Mouse (Mus musculus) stomach, embryonic 16.5 days (tissue): ENCODE measurements at regions not wholly inside any gene's neighbourhood (a gene's known extent, or its start where the extent isn't known, plus 50 kb on each side); places are given as distances from the start of the nearest gene placed in this dataset.

Source experiments
- ATAC-seq: fragments of 200-750 bp; cut with Nextera tagmentation; 2 replicates; pipeline ENCODE4 v1.8.0; 2017; ENCODE audit warnings: moderate number of reproducible peaks, moderate TSS enrichment; ENCODE audit not compliant: insufficient read depth, low FRiP score
- H3K27ac ChIP-seq: fragments of 300-500 bp; sonication (generic); 2 replicates; pipeline ENCODE4 v1.5.1; 2014; ENCODE audit warnings: low read length
- H3K27me3 ChIP-seq: fragments of 300-500 bp; sonication (generic); 2 replicates; pipeline ENCODE4 v1.6.1; 2014; ENCODE audit warnings: low read length, control low read depth, mixed read lengths; ENCODE audit not compliant: control insufficient read depth, insufficient read depth
- H3K36me3 ChIP-seq: fragments of 300-500 bp; sonication (generic); 2 replicates; pipeline ENCODE4 v1.6.1; 2014; ENCODE audit warnings: low read length; ENCODE audit not compliant: control insufficient read depth, insufficient read depth
- H3K4me1 ChIP-seq: fragments of 300-500 bp; sonication (generic); 2 replicates; pipeline ENCODE4 v1.6.1; 2014; ENCODE audit warnings: low read length, control low read depth, mixed read lengths; ENCODE audit not compliant: control insufficient read depth, insufficient read depth
- H3K4me2 ChIP-seq: fragments of 300-500 bp; sonication (generic); 2 replicates; pipeline ENCODE4 v1.6.1; 2014; ENCODE audit warnings: low read depth, low read length, mixed read lengths
- H3K4me3 ChIP-seq: fragments of 300-500 bp; sonication (generic); replicated peaks from 2 replicates; pipeline ENCODE4 v1.5.1; 2014; ENCODE audit warnings: mild to moderate bottlenecking, low read length
- H3K9ac ChIP-seq: fragments of 300-500 bp; sonication (generic); 2 replicates; pipeline ENCODE4 v1.6.1; 2014; ENCODE audit warnings: low read length
- H3K9me3 ChIP-seq: fragments of 300-500 bp; sonication (generic); replicated peaks from 2 replicates; pipeline ENCODE4 v1.6.1; 2016; ENCODE audit warnings: low read length, control low read depth; ENCODE audit not compliant: control insufficient read depth
- WGBS: fragments of 180-500 bp; shearing (Covaris S2); extraction: QIAGEN DNeasy Blood & Tissue Kit; methylation state at CpG from one replicate; pipeline ENCODE4 v1.1.7; 2014; 5-methylcytosine and 5-hydroxymethylcytosine counted together

DNA sequence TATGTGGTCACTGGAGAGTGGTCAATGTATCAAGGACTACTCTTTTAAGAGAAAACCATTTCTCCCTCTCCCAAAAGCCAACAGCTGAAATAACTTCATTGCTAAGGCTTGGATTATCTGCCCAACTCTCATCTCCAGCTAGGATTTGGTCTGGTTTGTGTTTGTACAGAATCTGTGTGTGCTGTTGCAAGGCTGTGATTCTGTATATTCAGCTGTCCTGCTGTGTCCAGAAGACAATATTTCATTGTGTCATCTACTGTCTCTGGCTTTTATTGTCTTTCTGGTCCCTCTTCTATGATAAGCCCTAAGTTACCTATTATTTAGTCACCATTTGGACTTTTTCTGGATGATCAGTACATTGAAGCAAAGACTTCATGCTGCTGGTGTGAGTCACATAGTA is 110.9 kb downstream of the Cenpc1 start:
- H3K9me3 ChIP-seq = no peaks in the 10 kb centered on the region
- H3K36me3 ChIP-seq = no peaks in the 10 kb centered on the region
- H3K4me1 ChIP-seq = no peaks in the 10 kb centered on the region
- H3K9ac ChIP-seq = no peak overlapping the region
- no peaks in the 10 kb centered on the region for H3K27me3 ChIP-seq
- no peak overlapping the region for H3K4me2 ChIP-seq
- no peak for ATAC-seq
- H3K4me3 ChIP-seq = no peak overlapping the region
- no peak overlapping the region for H3K27ac ChIP-seq

DNA sequence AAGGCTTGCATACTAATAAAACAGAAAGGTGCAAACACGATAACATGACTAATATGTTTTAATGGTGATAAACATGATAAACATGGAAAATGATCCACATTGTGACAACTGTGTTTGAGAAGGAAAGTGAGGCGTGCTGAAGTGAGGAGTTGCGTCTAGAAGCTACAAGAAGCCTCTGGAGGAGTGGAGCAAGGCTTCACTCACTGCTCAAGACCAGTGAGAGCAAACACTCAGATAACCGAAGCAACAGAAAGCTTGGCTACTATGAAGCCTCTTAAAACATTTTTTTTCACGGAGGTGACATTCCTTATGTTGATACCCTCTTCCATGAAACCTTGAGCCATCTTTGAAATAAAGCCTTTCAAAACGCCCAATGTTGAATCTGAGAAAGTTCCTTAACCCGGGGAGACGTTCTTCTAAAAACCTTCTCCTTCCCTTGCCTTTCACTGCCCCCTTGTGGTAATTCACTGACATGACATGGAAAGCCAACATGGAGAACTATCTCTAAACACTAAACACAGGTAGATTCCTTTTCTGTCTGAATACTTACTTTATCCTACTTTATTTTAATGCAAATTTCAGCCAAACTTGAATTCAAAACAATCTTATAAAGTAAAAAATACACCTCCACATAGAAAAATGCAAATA is 128.6 kb downstream of the Cenpc1 start:
- Histone ChIP-seq H3K9me3 (no peaks in the 10 kb centered on the region), H3K4me2 (no peak overlapping the region), H3K9ac (no peak overlapping the region), H3K4me3 (no peak overlapping the region), H3K4me1 (no peaks in the 10 kb centered on the region), H3K36me3 (no peaks in the 10 kb centered on the region), H3K27ac (no peak overlapping the region), H3K27me3 (no peaks in the 10 kb centered on the region)
- no peak for ATAC-seq
- 36% methylated on average over 8 of the region's 8 CpGs for WGBS

DNA sequence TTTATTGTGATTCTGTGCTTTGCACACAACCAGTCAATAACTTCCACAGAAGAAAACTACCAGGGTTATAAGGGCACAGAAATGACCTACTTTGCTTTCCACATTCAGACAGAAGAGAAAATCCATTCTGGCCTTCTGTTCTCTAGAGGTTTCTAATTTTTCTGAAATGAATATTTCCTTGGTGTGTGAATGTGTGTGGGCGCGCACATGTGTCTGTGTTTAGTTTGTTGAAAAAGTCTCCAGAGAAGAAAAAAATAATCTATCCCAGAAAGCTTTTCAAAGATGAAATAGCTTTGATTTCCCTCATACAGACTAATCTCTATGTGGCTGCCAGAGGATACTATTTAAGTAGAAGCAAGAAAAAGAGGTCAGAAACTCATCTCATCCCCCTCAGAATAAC is 147.1 kb downstream of the Cenpc1 start:
- Histone ChIP-seq H3K4me1 (no peaks in the 10 kb centered on the region), H3K9ac (no peak overlapping the region), H3K4me3 (no peak overlapping the region), H3K27me3 (no peaks in the 10 kb centered on the region), H3K27ac (no peak overlapping the region), H3K9me3 (no peaks in the 10 kb centered on the region), H3K36me3 (no peaks in the 10 kb centered on the region), H3K4me2 (no peak overlapping the region)
- WGBS = 87% methylated on average over 2 of the region's 2 CpGs
- no peak for ATAC-seq

DNA sequence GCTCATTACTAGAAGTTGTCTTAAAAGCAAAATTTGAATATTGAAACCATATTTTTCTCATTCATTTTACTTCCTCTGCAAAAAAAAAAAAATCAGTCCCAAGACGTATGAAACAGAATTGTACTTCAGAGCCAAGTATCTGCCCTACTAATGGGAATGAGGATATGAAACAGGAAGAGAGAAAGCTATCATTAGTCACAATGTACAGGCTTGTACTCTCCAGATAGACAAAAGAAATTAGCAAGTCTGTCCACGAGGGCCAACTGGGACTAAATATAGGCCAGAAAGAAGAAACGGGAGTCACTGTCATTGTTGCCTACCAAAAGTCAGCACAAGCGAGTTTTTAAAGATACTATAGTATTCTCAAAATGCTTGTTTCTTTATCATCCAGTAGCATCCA is 150.4 kb downstream of the Cenpc1 start:
- no peak overlapping the region for H3K4me3 ChIP-seq
- H3K27ac ChIP-seq = no peak overlapping the region
- no peak for ATAC-seq
- 56% methylated on average over 4 of the region's 4 CpGs for WGBS
- H3K36me3 ChIP-seq = no peaks in the 10 kb centered on the region
- no peak overlapping the region for H3K9ac ChIP-seq
- no peaks in the 10 kb centered on the region for H3K4me1 ChIP-seq
- no peaks in the 10 kb centered on the region for H3K27me3 ChIP-seq
- no peaks in the 10 kb centered on the region for H3K9me3 ChIP-seq
- no peak overlapping the region for H3K4me2 ChIP-seq

DNA sequence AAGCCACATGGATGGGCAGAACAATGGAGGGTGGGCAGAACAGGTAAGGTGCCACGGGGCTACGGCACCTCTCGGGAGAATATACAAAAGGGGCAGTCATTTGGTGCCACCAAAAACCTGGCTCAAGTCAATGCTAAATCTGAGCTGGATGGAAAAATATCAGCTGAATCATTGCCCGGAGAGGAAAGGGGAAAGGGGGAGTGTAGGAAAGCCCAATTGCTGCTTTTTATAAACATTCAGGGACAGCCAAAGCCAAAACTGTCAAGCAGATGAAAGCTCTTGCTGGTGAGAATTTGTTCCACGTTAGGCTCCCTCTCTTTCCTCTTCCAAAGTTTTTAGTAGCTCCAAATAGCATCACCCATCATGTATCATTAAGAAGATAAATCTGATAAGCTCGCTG is 168.9 kb downstream of the Cenpc1 start:
- Histone ChIP-seq H3K9me3 (no peaks in the 10 kb centered on the region), H3K27me3 (no peaks in the 10 kb centered on the region), H3K27ac (no peak overlapping the region), H3K9ac (no peak overlapping the region), H3K4me3 (no peak overlapping the region), H3K4me1 (no peaks in the 10 kb centered on the region), H3K4me2 (no peak overlapping the region), H3K36me3 (no peaks in the 10 kb centered on the region)
- no peak for ATAC-seq
- WGBS = 47% methylated on average over 6 of the region's 6 CpGs

DNA sequence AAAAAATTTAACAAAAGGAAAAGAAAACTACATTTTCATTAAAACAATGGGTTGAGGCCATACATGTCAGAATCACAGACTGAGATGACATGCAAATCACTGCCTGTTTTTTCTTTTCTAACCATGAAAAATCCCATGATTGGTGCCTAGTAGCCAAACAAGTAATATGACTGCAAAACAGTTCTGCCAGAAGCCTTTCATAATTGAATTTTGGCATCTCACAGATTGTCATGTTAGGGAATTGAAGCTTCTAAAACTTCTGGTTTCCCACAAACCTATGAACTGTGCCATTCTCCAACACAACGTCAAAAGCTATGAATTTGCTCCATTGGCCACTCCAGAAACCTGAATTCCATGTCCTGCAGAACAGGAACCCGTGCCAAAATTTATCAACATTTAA is 169.6 kb downstream of the Cenpc1 start:
- Histone ChIP-seq H3K36me3 (no peaks in the 10 kb centered on the region), H3K4me3 (no peak overlapping the region), H3K4me1 (no peaks in the 10 kb centered on the region), H3K27ac (no peak overlapping the region), H3K27me3 (no peaks in the 10 kb centered on the region), H3K9me3 (no peaks in the 10 kb centered on the region), H3K9ac (no peak overlapping the region), H3K4me2 (no peak overlapping the region)
- 63% methylated on average over 2 of the region's 2 CpGs for whole genome bisulfite sequencing
- no peak for ATAC-seq

DNA sequence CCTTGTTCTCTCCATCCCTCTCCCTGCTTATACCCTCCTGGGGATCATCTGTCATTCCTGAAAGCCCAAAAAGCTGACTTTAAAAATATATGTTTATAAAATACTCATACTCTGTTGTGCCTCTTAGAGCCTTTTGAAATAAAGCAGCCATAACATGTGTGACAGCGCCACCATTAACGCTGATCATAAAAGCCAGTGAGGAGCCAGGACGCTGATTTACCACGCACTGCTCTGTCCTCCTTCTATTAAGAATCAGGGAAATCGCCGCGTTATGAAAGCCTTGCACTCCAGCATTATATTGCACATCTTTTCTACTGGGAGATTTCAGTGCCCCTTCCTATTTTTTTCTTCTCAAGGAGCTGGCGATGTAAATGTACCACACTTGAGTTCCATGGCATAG is 195.1 kb downstream of the Cenpc1 start:
- Histone ChIP-seq H3K36me3 (no peaks in the 10 kb centered on the region), H3K4me1 (no peaks in the 10 kb centered on the region), H3K4me2 (no peak overlapping the region), H3K9me3 (no peaks in the 10 kb centered on the region), H3K4me3 (no peak overlapping the region), H3K9ac (no peak overlapping the region), H3K27ac (no peak overlapping the region), H3K27me3 (no peaks in the 10 kb centered on the region)
- 64% methylated on average over 8 of the region's 8 CpGs for WGBS
- no peak; the same call in 1 of the 2 replicates for ATAC-seq

DNA sequence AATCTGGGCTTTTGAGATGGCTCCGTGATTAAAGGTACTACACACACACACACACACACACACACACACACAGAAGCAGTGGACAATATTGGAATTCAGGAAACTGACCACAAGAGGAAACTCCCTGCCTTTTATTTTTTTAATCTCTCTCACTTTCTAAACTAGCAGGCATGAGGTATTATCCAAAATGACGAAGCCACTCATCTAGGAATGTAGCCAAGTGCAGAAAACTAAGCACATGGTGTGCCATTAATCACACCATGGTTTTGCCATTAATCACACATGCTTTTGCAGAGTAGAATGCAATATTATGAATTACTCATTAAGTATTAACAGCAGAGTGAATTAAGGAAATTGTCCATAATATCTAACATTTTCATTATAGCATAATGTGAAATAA is 232.8 kb downstream of the Cenpc1 start:
- no peak overlapping the region for H3K27ac ChIP-seq
- H3K4me3 ChIP-seq = no peak overlapping the region
- H3K9me3 ChIP-seq = no peaks in the 10 kb centered on the region
- WGBS = 65% methylated on average over 2 of the region's 2 CpGs
- no peaks in the 10 kb centered on the region for H3K27me3 ChIP-seq
- H3K4me1 ChIP-seq = no peaks in the 10 kb centered on the region
- no peak overlapping the region for H3K9ac ChIP-seq
- H3K36me3 ChIP-seq = no peaks in the 10 kb centered on the region
- H3K4me2 ChIP-seq = no peak overlapping the region
- no peak for ATAC-seq

DNA sequence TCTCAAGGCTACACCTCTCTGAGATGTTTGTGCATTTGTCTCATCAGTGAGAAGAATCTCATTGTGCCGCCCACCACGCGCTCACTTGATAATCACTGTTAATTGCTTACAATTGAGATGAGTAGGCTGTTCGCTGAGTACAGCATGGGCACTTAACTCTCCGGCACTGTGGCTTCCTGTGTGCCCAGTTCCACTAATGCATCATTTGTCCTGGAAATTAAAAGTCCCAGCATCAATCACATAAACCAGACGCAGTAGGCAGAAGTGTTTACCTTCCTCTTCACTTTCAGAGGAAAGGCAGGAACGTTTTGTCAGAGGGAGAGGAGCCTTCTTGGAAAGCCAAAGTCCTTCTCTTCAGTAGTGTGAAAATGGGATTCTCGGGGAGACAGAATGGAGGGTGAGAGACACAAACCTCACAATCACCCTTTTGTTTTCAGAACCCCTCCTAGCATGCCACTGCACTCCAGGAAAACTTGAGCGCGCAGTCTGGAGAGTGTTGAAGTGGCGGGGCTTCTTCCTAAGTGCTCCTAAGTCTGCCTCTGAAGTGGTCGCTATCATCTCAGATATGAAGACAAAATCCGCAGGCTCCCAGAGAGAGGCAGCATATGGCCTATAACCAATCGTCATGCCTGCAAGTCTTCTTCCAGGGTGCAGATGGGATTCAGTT is 269.7 kb downstream of the Cenpc1 start:
- Histone ChIP-seq H3K27me3 (no peaks in the 10 kb centered on the region), H3K4me1 (no peaks in the 10 kb centered on the region), H3K4me2 (no peak overlapping the region), H3K27ac (no peak overlapping the region), H3K9ac (no peak overlapping the region), H3K4me3 (no peak overlapping the region), H3K9me3 (no peaks in the 10 kb centered on the region), H3K36me3 (no peaks in the 10 kb centered on the region)
- WGBS = 48% methylated on average over 14 of the region's 14 CpGs
- no peak for ATAC-seq
